Mouse (Mus musculus) inflammation-experienced regulatory T-cells (primary cell): ENCODE measurements around the gene Gm10309. TPM values are rescaled to one million over a fixed set of nuclear protein-coding genes. Genes with fewer than 3 reads are reported as not detected.

Source experiments
- polyA plus RNA-seq, 2 experiments: library from polyadenylated mRNA; unstranded; fragments of 100-300 nt; shearing (Covaris generic); gene quantifications; one replicate each; pipeline ENCODE4 v1.2.1; 2017

Gm10309 gene
- polyA plus RNA-seq = under 1 TPM; 0.43 to 0.70 TPM

DNA sequence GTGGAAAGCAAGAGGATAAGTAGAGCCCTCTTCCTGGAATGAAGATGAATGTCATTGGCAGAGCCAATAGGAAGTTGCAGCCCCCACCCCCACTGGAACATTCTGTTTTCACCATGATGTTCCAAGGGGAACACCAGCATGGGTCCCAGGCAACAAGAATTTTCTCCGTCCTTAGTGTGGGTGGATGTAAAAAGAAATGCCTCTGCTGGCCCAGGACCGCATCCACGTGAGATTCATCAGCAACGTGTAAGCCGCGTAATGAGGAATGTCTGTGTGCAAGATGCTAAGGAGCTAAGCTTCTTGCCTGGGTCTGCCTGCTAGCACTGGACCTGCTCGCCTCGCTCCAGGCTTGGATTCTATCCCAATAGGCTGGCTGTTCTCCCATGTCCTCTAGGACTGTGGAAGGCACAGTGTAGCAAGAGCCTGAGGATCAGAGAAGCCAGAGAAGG, at the start of gene Gm10309:
Gene Gm10309, minus strand, starts transcription at position 50 of the 449 bp plus-strand sequence.

Other genes starting within 250 kb of the Gm10309 start
- gene Epas1, start 248.5 kb upstream of the Gm10309 start, polyA plus RNA-seq = 10 to 100 TPM in 1 of 2 experiments, under 1 TPM in 1; 0.66 to 11.4 TPM